Mouse (Mus musculus): Measurements from ENCODE around the gene Nup214.

The Nup214 gene

DNA sequence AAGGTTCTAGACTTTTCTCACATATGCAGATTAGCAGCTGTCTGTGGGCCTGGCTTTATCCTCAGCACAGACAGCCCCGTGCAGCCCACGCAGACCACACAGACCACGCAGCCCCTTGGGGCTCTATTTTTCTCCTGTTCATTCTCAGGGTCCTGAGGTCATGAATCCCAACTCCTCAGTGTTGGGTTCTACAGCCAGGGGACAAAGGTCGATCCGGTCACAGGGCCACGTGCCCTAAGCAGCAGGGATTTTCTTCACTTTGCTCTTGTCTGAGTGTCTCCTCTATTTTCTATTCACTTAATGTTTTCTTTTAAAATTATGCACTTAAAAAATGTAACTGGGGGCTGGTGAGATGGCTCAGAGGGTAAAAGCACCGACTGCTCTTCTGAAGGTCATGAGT is 101.1 kb downstream of the Nup214 start:
- DNase-seq: no peak

DNA sequence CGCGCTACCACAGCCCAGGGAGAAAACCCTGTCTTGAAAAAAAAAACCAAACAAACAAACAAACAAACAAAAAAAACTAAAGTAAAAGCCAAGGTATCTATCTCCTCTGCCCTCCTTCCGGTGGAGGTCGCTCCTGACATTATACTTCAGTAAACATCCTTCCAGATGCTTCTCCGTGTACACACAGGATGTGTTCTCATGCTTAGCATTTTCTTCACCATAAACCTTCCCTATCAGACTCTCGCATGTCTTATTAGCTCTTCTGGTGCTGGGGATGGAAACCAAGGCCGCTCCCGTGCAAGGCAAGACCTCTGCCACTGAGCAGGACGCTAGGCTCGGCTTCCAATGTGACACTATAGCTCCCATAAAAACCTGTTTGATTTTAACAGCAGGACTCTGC is 103.5 kb downstream of the Nup214 start:
- DNase-seq: no peak

DNA sequence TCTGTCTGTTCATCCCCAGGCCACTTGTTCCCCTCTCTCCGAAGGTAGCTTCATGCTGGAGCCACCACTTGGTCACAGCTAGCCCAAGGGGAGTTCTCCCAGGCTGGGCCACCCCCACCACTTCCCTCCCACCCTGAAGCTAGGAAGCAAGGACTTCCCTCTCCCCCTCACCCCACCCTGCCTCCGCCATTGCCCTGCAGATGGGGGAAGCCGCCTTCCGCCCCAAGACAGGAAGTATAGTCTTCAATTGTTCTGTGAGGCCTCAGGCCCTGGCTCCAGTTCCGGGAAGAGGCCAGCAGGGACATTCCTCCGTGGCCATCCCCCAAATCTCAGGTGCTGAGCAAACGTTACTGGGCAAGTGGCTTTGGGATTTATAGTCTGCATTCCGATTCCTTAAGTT is 104.3 kb downstream of the Nup214 start:
- peak; percentile 98 for DNase-seq

DNA sequence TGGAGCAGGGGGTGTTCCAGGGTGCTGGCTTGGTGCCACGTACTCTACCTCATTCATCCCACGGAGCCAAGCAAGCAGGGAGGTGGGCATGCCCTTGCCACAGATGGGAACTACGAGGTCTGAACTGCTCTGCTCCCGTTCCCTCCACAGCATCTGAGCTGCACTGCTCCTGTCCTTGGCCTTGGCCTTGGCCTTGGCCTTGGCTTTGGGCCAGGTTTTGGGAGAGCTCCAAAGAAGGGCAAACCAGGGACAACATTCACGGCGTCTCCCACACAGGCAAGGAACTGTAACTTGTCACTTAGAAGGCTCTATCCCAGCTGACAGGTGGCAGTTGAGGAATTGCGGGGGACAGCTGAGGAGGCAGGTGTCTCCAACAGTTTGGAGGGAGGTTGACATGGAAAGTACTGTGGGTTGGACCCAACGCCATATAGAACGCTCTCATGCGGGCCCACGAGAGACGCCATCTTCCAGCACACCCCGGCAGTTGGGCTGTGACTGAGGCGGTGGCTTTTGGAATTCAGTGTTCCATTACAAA is 105.0 kb downstream of the Nup214 start:
- DNase-seq: no peak

DNA sequence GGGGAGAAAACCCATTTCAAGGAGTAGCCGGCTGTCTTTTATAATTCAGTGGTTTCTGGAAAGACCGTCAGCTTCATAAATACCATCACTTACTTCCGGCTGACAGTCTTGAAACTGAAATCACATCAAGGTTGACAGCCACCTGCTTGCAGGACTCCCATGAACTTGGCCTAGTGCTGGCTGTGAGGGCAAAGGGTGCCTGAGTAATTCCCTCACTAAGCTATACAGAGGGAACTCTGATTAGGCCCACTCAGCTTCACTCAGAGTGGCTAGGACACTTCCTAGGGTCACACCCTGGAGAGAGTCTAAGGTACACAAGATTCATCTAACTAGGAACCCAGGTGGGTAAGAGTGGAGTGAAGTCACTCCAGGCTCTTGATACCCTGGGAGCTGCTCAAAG is 106.4 kb downstream of the Nup214 start:
- no peak for DNase-seq

DNA sequence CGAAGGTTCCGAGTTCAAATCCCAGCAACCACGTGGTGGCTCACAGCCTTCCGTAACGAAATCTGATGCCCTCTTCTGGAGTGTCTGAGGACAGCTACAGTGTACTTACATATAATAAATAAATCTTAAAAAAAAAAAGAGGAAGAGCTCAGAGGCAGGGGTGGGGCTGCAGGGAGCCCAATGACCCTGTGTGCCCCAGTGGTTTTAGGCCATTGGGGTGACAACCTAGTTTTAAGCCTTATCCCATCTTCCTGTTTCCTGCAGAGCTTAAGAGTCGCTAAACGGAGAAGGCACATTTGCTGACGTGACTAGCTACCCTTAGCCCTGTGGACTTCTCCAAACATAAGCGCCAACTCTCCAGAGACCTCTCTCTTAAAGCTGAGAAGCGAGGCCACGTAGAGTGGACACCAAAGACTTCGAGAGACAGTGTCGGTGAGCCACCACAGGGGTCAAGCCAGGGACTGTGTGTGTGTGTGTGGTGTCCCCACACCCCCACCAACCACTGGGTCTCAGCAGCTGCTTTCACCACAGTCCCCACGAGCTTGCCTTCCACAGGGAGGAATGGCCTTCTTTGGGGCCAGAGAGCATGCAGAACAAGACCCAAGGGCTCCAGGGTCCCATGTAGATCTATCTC is 107.2 kb downstream of the Nup214 start:
- DNase-seq: peak; percentile 96

DNA sequence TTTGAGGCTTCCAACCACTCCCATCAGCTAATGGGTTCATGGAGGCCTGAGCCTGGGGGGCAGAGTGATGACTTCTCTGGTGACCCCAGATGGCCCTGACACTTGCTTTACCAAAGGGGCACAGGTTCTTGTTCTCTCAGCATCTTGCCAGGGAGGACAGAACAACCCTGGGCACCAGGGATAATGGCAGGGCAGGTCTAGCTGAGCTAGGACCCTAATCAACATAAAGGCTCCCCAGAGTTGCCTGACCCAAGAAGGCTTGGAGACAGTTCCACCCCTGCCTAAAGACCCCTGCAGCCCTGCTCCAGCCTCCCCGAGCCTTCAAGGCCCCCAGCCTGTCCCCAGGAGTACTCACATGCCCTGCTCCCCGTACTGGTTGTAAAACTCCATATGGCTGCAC is 108.0 kb downstream of the Nup214 start:
- no peak for DNase-seq

DNA sequence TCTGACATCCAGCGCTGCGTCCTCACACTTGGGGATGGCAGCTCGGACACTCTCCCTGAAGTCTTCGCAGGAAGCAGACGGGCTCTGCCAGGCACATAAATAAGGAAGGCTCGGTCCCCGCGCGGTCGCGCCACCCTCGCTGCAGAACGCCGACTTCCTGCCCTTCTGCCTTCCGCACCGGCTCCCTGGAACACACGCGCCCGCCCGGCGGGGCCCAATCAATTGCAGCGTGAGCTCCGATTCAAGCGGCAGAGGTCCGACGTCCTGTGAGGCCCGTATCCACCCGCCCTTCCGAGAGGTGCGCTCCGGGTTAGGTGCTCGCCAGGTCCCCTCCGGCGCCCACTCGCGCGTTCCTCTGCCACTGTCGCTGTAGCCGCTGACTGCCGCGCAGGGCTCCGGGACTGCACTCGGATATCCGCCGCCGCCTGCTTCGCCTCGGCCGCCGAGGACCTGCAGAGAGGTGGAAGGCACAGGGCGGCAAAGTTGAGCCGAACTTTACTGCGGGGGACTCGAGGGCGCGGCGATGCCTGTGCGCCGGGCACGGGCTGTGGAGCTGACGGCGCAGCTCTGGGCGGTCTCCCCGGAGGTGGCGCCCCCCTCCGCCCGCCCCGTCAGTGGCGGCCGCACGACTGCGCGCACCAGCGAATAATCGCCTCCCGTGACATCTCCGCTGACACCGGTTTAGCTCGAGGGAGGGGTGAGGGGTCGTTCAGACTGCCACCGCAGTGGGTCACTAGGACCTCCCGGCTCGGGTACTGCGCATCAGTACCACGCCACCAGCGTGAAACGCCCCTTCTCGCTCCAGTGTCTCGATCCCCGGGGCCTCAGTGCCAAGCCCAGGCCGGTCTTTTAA is 109.1 kb downstream of the Nup214 start:
- peak; percentile 96 for DNase-seq

DNA sequence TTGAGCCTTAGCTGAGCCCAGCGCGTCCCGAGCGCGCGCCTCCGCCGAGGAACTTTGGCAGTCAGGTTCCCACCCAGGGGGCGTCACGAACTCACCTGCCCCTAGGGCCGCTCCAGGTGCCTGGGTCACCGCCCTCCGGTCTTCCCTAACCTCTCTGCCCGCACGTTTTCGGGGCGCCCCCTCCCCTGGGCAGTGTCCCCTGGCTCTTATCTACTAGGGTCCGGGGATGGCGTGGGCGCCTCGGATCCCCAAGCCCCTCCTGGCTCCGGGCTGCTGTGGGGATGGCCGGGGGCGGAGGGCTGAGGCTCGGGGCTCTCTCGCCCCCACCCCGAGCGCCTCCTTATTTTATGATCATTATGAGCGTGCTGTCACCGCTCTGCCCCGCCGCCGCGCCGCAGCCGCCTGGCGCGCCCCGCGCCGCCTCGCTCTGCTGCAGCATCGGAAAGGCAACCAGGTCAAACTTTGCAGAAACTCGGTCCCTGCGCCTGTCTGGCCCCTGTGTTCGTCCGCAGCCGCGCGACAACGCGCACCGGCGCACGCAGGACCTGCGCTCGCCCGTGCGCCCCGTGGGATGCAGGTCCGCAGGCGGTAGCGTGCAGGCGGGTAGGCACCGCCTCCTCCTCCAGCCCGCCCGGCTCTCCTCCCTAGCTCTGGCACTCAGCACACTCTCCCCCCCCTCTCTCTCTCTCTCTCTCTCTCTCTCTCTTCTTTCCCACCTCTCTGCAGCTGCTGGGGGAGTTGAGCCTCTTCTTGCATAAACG is 110.1 kb downstream of the Nup214 start, which contains the start of gene Fam78a:
TSS of gene Fam78a (minus strand) at position 747 of the 761 bp plus-strand sequence.
- peak; percentile 96 for DNase-seq

DNA sequence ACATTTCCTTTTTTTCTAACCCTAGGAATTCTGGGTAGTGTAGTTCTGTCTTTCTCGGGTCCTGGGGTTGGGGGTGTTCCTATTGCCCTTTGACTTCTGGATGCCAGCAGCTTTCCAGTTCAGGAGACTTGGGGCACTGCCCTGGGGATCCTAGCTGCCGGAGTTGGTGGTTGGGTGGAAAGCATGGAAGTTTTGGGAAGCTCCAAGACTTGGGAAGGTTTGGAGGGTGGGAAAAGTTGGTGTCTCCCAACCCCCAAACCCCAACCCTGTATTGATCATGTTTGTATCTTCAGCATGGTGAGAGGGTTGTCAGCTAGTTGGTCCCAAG is 110.6 kb downstream of the Nup214 start:
- peak; percentile 94 for DNase-seq

DNA sequence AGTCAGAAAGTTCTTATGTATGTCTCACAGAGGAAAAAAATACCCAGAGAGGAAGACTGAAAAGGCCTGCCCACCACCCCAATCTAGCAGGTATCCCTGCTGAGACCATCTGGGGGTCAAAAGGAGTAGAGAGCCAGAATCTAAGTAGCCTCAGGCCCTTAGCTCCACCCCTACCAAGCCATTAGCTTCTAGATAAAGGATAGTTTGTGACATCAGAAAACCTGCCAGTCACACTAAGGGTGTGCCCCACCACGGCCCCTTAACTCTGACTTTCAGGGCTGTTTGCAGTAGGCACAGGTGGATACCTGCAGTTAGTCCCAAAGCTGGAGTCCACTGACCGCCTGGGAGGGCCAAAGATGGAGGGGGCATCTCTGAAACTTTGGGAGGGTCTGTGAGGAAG is 111.0 kb downstream of the Nup214 start:
- no peak for DNase-seq

DNA sequence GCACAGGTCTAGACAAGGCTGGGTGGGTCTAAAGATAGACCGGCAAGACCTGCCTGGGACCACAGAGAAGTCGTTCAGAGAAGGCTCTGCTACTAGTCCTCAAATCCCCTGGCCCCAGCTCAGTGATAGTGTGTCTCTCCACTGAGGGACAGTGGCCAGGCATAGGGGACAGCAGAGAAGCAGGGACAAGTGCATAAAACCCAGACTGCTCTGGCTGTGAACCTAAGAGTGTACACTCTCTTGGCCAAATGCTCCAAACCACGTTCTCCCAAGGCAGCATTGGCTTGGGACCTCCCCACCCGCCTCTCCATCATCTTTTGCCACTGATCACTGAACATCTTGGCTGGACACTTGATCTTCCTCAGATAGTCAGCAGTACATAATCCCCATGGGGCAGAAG is 113.4 kb downstream of the Nup214 start:
- no peak for DNase-seq

DNA sequence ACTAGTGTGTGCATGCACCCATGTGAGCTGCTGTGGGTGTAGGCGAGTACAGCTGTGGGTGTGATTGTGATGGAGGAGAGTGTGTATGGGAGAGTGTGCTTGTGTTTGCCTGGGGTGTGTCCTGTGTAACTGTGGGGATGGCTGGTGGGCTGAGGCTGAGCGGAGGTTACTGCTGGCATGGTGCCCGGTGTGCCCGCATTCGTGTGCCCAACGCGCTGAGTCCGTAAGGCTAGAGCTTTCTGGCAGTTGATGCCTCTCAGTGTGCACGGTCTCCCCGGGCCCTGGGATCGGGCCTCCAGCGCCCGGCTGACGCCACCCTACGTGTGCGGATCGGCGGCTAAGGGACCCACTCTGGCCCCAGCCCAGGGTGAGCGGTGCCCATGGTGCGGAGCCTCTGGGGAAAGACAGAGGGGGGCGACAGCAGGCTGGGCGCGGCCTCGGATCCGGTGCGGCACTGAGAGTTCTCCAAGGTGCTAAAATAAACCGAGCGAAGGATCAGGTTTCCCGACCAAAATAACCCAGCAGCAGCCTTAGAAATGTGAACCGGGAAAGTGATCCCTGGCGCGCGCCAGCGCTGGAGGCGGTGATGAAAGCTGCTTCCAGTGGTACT is 114.2 kb downstream of the Nup214 start:
- DNase-seq: peak; percentile 96

DNA sequence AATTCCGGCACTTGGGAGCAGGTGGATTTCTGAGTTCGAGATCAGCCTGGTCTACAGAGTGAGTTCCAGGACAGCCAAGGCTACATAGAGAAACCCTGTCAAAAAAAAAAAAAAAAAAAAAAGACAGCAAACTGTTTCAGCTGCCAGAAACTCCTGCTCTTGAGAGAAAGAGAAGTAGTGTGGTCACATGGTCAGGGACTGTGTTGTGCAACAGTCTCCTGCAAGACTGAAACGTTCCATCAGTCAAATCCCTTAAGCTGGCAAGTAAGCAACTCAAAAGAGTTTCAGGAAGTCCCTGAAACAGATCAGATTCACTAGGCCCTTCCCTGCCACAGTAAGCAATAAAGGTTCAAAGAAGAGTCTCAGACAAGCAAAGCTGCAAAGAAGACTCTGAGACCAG is 115.4 kb downstream of the Nup214 start:
- DNase-seq: no peak

DNA sequence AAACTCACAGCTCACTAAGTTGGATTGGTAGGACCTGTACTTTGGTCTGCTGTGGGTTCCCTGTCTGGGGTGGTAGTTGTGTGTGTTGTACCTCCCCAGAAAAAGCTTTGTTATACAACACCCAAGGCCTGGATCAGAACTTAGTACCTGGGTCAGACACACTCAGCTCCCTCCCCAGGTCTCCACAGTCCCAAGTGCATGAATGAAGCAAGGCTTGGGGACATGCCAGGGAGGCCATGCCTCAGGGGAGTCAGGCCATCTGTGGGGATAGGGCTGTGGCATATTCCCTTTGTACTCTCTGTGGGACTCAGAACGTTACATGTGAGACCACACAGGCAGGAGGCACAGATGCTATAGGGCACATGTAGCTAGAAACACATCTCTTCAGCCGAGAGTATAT is 115.9 kb downstream of the Nup214 start:
- DNase-seq: no peak

DNA sequence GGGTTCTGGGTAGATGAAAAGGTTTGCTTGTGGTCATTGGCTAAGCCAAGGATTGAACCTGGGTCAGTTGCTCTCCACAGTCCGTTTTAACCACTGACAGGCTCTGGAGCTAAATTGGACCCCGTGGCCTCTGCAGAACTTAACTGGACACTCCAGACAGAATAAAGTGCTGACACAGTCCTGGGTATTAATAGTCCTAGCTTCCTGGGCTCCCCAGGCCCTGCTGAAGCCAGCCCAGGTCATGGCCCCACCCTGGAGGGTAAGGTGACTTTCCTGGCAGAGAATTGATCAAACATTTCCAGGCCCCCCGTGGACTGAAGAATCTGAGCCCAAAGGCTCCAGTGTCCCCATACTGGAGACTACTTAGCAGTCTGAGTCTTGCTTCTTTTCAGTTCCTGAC is 117.7 kb downstream of the Nup214 start:
- no peak for DNase-seq

DNA sequence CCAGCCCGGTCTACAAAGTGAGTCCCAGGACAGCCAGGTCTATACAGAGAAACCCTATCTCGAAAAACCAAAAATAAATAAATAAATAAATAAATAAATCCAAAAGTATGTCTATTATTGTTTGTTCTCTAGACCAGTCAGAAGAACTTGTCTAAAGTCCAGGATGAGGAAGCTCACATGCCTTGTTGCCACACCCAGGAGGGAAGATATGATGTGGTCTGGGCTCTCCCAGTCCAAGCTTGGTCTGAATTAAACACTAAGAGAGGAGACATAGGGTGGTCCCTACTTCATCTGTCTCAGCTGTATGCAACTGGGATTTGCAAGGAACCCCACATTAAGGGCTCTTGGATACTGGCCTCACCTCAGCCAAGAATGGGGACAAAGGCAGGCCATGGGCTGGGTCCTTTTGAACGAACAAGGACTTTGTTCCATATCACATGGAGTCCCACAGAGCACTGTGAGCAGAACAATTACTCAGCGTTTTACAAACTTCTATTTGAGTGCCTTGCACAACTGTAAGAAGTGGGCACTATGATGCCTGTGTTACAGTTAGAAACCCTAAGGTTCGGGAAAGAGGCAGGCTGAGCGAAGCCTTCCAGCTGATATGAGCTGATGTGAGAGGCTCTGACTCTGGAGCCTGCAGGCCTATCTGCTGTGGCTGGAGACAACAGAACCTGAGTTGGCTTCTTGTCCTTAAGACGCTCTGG is 119.9 kb downstream of the Nup214 start:
- no peak for DNase-seq

DNA sequence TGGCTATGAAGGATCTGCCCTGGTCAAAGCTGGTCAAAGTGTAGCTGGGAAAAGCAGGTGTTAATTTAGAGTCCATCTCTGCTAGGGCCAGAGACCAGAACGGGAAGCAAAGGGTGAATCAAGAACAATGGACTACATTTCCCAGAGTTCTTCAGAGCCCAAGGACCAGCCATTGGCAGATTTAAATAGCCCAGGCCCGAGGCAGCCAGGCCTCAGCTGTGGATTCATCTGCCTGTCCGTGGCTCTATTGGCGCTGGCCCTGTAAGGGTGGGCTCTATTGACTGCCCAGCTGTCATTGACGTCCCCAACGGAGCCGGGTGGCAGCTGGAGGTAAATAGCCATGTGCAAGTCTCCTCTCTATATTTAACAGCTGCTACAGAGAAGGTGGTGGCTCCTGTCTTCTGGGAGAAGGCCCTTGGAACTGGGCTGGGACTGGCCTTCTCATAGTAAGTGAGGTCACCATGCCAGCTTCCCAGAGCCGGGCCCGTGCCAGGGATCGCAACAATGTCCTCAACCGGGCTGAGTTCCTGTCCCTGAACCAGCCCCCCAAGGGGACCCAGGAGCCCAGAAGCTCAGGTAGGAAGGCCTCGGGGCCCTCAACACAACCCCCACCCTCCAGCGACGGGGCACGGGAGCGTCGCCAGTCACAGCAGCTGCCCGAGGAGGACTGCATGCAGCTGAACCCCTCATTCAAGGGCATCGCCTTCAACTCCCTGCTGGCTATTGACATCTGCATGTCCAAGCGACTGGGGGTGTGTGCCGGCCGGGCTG is 121.3 kb downstream of the Nup214 start, which contains the start of gene Plpp7:
TSS of gene Plpp7 (plus strand) at position 178 of the 771 bp plus-strand sequence.
- peak; percentile 99 for DNase-seq

DNA sequence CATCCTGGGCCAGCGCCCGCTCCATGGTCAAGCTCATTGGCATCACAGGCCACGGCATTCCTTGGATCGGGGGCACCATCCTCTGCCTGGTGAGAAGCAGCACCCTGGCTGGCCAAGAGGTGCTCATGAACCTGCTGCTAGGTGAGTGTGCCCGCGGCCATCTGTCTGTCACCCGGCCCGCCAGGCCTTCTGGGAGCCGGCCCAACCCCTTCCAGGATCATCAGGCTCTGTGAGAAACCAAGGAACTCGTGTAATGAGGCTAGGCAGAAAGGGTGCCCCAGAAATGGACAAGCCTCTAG is 121.8 kb downstream of the Nup214 start:
- DNase-seq: no peak

DNA sequence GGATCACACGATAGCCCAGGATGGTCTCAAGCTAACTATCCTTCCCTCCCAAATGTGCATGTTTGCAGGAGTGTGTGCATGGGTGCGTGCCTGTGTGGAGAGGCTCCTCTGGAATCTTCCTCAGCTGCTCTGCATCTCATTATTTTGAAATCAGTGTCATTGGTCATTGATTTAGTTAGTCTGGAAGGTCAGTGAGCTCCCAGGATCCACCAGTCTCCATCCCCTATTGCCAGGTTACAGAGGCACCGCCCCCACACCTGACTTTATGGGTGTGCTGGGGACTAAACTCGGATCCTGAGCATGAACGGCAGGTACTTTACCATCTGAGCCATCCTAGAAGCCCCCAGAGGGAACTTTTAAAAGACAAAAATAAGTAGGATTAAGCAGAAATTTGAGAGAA is 128.7 kb downstream of the Nup214 start:
- no peak for DNase-seq

DNA sequence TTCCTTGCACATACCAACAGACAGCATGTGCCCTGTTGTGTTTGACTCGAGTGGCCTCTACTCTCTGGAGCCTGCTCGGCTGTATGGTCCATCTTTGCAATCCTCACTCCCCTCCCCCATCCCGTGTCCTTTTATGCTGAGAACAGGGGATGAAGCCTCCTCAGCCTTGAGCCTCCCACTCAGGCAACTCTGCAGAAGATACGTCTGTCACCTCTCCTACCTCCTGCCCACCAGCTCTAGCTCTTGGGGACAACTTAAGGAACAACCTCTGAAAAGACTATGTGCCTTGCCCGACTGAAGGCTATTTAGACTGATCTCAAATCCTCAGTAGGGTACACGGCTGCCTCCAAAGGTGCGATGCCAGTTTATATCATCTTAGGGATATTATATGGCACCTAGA is 129.3 kb downstream of the Nup214 start:
- DNase-seq: no peak
